Mouse (Mus musculus) ES-E14 (cell line): ENCODE measurements at regions not wholly inside any gene's neighbourhood (a gene's known extent, or its start where the extent isn't known, plus 50 kb on each side); places are given as distances from the start of the nearest gene placed in this dataset.

Source experiments
- HCFC1 ChIP-seq: IDR thresholded peaks from 2 replicates; pipeline ENCODE4 v1.6.1; 2012; ENCODE audit warnings: low read length, inconsistent platforms, borderline replicate concordance; ENCODE audit not compliant: insufficient read depth
- MAFK ChIP-seq: IDR thresholded peaks from 2 replicates; pipeline ENCODE4 v1.6.1; 2014; ENCODE audit warnings: mild to moderate bottlenecking, low read depth, low read length, inconsistent platforms; ENCODE audit not compliant: insufficient read depth
- ZC3H11A ChIP-seq: IDR thresholded peaks from 2 replicates; pipeline ENCODE4 v1.6.1; 2012; ENCODE audit warnings: low read depth, mild to moderate bottlenecking, inconsistent platforms, low read length, borderline replicate concordance

DNA sequence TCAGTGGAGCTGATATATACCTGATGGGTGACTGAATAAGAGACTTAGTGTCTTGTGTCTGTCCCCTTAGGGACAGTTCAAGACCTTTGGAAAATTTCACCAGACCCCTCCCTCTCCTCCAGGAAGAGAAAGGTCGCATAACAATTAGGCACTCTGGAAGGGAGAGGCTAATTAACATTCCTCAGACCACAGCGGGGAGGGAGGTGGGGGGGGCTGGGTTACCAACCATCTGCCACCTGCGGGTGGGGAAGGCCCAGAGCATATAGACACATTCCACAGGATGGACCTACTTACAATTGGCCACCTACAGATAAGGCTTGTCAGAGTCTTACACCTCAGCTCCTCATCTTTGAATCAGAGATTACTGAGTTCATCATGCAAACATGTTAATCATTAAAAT, 114.6 kb downstream of the Car2 start:
- no peak for TF ChIP-seq ZC3H11A
- TF ChIP-seq MAFK = no peak
- no peak for TF ChIP-seq HCFC1
